Mouse (Mus musculus) spleen, adult 2 months (tissue): Measurements from ENCODE around the gene Kcnc3.

Source experiments
- CTCF ChIP-seq: fragments of 200-500 bp; IDR thresholded peaks from 2 replicates; pipeline ENCODE4 v1.5.1; 2011; ENCODE audit warnings: mild to moderate bottlenecking, inconsistent platforms; ENCODE audit not compliant: insufficient read depth, insufficient read length, insufficient replicate concordance; ENCODE audit errors: extremely low read depth
- POLR2A ChIP-seq: fragments of 200-500 bp; IDR thresholded peaks from 2 replicates; pipeline ENCODE4 v1.6.1; 2011; ENCODE audit warnings: low read depth, low read length, inconsistent platforms

DNA sequence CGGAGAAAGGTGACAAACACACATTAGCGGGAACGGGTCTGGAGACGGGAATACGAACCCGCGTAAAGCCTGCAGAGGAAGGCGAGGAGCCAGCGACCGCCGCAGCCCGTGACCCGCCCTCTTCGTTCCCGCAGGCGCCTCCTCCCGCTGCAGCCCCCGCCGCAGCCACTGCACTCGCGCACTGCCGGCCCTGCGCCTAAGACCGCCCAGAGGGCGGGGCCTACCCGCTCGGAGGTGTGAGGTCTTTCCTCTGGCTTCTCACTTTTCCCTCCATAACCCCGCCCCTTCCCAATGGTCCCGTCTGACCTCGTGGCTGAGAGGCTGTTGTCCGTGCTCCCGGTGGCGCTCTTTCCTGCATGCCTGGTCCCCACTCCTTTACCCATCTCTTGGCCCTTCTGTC lies 1.3 kb upstream of the Kcnc3 start:
- TF ChIP-seq CTCF = no peak
- no peak for TF ChIP-seq POLR2A
